Mouse (Mus musculus): Measurements from ENCODE around the gene Paqr7.

Paqr7 gene

Small RNA genes lying within 50 kb of the gene (microRNA-seq; reads per million reads assigned to microRNA genes)
- 0.34 to 0.62 reads per million in 2 experiments for gene Gm23634
